Mouse (Mus musculus) spleen, postnatal 36 days (tissue): ENCODE data around the gene Fhod1.

Source experiments
- DNase-seq, 2 experiments: peaks; one replicate each; pipeline ENCODE4 v3.0.0; 2022; ENCODE audit warnings: low spot score in 2 of 2, mixed read lengths in 1 of 2

Fhod1 gene

DNA sequence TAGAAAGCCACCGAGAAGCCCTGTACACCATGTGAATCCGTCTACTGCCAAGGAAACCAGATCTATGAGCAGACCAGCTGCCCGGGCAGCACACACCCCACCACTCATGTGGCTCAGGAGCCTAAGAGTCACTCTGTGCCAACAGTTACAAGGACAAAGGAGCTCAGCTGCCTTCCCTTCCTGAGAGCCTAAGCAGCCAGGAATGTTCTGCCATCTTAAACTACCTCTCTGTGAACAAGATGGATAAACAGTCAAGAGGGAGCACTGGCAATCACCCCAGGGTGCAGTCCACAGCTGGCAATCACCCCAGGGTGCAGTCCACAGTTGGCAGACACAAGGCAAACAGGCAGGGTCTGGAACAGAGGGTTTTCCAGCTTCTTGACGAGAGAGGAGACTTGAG, 29.8 kb downstream of the Fhod1 start:
- no peak for DNase-seq

DNA sequence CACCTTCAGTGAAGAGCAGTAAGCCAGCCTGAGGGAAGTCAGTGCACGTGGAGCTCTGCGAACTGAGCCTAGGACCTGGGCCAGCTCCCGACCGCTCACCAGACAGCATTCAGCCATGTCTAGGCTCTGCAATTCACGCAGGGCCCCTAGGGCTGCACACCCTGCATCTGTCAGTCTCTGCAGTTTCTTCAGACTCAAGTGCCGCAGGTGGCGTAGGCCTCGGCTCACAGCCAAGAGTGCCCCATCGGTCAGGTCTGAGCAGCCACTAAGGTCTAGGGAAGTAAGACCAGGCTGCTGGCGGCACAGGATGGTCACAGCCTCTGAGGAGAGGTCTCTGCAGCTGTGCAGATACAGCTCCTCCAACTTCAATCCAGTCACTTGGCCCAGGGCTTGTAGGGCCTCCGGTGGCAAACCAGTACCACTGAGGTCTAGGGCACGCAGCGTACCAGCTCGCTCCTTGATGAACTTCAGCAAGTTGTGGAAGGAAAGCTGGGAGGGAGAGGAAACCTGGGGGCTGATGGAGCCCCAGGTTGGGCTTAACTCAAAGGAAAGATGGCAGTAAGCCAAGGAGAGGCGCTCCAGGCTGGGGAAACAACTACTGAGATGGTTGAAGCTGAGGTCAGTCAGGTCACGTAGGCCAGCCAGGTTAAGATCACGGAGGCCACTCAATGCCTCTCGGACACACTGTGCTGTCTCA, 32.5 kb downstream of the Fhod1 start:
- DNase-seq, result no peak

DNA sequence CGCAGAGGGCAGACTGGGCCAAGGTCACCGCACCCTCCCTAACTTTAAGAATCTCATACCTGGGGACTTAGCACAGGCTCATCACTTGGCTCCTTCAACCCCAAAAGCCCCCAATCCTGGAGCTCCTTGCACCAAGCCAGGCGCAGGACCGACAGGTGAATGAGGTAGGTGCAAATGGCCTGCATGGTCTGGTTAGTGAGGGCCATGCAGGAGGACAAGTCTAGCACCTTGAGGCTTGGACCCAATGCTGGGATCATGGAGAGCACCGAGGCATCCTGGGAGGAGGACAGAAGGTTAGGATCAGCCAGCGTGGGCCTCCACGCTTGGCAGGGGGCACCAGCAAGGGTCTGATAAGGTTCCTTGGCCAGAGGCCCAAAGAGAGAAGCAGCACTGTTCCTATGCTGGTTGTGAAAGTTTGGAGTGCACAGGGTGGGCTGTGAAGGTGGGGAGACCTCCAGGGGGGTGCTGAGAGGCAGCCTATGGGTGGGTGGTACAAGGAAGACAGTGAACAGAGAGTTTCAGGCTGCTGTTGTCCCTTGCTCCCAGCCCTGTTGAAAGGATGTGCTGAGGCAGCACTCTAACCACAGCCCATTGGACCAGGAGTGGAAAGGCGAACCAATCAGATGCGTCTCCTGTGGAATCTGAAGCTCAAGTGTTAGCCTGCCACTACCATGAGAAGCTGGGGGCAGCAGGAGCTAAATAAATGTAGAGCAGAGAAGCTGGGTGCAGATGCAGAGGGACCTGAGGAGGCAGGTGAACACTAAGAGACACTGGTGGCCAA, 33.9 kb downstream of the Fhod1 start:
- DNase-seq, result no peak

DNA sequence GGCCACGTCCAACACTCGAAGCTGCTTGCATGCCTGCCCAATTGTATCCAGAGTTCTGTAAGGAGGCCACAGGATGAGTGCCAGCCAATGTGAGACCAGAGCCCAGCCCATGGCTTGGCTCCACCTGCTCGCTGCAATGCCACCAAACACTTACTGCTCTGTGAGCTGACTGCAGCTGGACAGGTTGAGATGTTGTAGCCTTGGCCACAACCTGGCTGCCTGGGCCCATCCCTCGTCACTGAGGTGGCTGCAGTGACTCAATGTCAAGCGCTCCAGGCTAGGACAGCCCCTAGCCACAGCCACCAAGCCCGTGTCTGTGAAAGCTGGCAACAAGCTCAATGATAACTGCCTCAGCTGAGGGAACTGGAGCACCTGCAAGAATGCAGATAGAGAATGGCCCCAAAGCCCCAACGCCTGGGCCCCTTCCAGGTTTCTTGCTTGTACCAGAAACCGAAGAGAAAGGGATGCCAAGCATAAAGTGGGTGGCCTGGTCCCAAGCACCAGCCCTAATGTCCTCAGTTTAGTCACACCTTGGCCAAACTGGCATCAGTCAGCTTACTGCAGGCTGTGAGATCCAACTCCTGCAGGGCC, 34.8 kb downstream of the Fhod1 start:
- no peak for DNase-seq

DNA sequence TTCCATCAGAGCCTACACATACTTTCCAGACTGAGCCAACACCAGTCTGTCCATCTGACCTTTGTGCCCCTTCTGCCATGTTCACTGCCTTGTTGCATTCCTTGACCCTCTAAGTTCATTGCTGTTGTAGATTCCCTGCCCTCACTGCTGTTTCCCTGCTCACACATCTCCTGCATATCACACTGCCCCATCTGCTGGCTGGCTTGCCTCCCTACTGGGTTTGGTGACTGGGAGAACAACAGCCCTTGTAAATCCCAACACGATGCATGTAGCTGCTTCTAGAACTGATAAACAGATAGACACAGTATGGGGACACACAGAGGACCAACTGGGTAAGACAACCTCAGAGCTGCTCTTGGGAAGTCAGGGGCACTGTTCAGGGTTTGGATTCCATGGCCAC, 36.0 kb downstream of the Fhod1 start:
- DNase-seq, result no peak

DNA sequence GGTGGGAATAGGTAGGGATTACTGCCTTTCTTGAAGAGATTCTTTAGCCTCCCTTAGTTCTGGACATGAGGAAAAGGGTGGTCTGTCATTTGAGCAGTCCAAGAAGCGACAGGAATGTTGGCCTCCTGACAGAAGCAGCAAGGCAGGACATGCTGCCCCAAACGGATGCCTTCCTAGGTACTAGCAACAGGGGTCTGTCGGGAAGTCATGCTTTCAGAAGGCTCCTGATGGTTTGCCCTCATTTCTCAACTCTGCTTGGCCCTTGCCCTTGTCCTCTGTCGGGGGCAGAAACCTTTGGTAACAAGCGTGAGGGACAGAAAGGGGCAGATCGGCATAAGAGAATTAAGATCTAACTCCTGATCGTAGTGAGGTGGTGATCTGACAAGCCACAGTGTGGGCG, 37.6 kb downstream of the Fhod1 start:
- DNase-seq, result no peak

DNA sequence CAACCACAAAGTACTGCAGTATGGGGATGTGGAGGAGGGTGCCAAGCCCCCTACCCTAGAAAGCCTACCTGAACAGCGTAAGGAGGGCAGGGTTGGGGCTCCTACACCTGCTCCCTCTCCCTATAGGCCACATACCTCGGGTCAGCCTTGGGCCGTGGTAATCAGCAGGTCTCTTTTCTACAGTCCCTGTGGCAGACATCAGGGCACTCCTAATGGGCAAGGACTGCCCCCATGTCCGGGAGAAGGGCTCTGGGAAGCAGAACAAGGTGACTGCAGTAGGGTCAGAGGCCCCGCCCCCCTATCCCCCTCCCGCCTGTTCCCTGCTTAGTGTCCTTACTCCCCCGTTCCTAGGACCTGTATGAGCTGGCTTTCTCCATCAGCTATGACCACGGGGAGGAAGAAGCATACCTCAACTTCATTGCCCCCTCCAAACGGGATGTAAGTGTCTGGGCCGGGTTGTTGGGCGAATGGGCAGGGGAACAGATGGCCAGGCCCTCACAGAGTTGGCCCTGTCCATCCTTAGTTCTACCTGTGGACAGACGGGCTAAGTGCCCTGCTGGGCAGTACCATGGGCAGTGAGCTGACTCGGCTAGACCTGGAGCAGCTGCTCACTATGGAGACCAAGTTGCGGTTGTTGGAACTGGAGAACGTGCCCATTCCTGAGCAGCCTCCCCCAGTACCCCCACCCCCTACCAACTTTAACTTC, 38.5 kb downstream of the Fhod1 start:
- no peak for DNase-seq

DNA sequence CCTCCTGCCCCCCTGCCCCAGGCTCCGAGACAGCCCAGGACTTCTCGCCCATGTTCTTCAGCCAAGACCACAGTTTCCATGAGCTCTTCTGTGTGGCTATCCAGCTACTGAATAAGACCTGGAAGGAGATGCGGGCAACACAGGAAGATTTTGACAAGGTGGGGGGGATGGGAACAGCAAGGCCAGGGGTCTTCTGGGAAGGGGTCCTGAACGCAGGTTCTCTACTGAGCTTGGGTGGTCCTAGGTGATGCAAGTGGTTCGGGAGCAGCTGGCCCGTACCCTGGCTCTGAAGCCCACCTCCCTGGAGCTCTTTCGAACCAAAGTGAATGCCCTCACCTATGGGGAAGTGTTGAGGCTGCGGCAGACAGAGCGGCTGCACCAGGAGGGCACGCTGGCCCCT, 39.3 kb downstream of the Fhod1 start:
- DNase-seq, result no peak

DNA sequence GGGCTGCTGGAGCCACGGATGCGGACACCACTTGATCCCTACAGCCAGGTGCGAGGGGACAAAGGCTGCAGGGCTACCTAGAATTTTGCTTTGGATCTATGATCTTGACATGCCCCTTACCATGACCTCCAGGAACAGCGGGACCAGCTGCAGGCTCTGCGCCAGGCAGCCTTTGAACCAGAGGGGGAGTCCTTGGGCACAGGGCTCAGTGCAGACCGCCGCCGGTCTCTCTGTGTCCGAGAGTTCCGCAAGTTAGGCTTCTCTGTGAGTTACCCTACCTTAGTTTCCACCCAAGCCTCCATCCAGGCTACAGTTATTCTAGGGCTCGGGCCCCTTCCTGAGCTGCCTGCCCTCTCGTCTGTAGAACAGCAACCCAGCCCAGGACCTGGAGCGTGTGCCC, 40.1 kb downstream of the Fhod1 start:
- no peak for DNase-seq

DNA sequence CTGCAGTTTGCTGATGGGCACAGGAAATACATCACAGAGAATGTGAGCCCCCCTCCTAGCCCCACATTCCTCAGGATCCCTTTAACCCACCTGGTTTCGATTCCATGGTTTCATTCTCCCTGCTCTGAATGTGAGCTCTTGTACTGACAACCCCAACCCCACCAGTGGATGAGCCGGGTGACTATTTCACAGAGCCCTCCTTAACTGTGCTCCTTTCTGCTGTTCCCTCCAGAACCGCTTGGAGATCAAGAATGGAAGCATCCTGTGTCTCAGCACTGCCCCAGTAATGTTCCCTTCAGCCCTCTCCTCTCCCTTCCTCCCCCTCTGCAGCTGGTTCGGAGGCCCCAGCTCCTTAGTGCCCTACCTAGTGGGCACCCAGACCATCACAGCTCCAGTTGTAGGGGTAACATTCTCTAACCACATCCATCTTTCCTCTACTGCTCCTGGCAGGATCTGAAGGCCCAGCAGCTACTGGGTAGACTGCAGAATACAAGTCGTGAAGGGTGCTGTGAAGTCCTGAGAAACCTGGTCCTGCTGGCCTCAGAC, 41.5 kb downstream of the Fhod1 start:
- DNase-seq, result no peak

DNA sequence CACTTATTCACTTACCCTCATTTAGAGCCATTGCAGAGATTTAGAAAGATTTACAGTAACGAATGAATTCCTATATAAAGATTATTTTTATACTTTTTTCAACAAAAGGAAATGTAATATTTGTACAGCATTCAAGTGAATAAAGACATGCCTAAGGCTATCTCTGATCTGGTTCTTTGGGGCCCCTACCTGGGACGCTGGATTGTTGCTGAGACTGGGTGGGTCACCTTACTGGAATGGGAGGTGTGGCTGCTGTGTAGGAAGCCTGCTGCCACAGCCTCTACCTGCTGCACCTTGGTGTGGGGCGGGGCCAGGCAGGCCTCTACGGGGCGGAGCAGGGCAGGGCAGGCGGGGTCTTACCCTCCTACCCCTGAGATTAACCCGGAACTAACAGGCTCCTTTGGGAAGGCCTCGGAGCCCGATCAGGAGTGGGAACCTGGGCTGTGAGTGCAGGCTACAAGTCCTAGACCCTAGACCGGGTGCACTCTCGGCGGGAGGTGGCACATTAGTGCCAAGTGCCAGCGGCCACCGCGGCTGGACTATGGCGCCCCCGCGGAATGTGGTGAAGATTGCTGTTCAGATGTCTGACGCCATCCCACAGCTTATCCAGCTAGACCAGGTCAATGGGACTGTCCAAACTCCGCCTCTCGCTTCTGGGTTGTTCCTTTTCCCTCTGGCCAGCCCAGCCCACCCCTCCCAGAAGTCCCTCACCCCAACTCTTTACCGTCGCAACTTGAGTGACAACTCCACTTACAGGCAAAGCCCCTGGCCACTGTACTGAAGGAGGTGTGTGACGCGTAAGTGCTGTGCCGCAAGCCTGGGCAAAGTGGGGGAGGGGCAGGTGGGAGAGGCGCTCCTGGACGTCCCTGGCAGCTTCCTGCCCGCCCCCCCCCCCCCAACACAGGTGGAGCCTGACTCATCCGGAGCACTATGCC, 42.3 kb downstream of the Fhod1 start, which contains the start of gene Elmo3:
Elmo3 (plus strand) TSS at position 391 of the 935 bp plus-strand sequence.
- DNase-seq, result peak in 1 of 2 experiments; percentile 39

DNA sequence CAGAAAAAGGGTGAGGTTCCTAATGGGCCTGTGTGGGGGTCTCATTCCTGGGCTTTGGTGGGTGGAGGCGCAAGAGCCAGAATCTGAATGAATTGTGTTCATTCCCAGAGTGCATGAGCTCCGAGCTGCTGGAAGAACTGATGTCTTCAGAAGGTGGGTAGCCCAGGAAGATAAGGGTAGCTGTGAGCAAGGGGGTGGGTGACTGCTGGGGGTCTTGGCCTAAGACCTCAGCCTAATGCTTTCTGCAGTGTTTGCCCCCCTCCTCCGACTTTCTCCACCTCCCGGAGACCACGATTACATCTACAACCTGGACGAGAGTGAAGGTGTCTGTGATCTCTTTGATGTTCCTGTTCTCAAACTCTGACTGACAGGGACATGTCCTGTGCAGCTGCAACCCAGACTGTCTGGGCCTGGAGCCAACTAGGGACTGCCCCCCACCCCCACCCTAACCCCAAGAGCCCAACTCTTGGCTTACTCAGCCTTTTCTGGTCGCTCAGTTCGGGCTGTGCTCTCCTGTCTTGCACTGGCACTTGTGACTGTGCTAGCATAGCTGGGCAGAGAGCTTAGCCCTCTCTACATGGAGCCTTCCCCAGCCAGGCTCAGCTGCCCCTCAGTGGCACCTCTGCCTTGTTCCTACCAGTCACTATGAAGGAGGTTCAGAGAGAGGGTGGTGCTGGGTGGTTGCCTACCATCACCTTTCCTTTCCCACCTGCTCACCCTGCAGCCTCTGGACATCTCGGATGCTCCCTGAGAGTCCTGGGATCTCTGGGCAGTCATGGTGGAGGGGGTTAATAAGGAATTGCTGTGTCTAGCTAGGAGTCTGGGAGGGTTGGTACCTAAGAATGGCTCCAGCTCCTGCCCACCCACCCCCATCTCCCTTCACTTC, 43.2 kb downstream of the Fhod1 start:
- DNase-seq, result no peak

DNA sequence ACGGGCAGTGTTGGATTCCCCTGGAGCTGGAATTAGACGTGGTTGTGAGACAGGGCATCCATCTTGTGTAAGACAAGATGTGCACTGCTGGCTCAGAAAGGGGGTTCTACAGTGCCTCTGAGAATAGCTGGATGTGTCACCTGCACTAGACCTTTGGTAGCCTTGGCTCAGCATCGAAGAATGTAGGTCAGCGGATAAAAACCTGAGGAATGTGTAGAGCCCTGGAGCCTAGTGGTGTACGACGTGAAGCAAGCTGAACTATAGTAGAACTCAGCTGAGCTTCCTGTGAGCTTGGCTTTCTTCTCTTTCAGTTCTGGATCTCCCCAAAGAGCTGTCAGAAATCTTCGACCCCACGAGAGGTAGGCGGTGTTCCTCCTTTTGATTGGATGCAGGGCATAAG, 43.9 kb downstream of the Fhod1 start:
- no peak for DNase-seq

DNA sequence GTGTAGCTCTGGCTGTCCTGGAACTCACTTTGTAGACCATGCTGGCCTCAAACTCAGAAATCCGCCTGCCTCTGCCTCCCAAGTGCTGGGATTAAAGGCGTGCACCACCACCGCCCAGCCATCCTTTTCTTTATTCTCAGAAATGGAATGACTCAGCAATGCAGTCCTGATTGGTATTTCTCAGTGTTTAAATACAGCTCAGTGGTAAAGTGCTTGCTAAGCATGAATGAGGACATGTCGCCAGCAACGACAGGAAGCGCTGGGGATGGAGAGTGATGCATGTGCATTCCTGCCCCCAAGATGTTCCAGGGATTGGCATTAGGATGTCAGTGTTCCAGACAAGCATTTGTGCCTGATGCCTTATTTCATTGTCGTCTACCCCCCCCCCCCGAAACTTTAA, 44.4 kb downstream of the Fhod1 start:
- DNase-seq, result no peak

DNA sequence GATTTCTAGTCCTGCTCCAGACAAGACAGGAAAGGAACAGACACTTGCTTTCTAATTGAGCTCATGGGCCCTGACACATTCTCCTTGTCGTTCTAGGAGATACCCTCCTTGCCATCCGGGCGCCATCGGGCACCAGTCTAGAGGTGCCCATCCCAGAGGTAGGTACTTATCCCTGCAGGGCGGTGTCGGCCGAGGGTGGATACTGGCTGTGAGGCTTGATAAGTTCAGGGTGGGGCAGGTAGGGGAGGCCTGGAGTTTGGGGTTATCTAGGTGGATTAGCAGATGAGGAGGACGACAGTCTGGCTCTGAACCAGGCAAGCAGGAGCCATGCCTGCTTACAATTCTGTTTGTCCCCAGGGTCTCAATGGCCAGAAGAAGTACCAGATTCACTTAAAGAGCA, 47.8 kb downstream of the Fhod1 start:
- DNase-seq, result peak; percentile 75 to 85

DNA sequence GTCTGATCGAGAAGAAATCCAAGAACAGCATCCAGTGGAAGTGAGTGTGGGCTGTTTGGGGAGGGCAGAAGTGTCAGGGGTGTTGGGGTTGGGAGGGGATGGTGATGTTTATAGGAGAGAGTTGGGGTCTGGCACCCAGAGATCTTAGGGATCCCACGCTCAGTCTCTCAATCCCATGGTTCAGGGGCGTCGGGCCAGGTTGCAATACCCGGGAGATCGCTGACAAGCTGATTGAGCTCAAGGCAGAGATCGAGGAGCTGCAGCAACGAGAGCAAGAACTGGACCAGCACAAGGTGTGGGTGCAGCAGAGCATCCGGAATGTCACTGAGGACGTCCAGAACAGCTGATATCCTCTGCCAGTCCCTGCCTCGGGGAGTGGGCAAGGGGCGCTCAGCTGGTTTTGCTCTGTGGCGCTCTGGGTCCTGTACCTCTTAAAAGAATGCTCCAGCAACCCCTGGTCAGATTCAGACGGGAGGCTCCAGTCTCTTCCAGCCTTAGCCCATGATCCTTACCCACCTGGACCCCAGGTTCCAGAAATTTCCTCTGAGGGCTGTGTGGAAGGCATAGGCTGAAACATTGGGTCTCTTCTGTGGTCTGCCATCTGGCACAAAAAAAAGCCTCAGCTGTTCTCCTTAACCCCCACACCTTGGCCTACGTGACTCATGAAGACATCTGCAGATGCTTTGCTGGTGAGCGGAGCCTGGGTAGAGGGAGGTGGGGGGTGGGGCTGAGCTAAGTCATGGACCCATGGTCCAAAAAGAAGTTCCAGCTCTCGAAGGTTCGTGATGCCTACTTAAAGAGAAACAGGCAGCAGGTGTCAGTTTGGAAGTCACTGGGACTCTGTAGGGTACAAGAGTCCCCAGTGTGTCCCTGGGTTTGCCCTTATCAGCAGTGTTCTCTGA, 49.2 kb downstream of the Fhod1 start:
- DNase-seq, result no peak

DNA sequence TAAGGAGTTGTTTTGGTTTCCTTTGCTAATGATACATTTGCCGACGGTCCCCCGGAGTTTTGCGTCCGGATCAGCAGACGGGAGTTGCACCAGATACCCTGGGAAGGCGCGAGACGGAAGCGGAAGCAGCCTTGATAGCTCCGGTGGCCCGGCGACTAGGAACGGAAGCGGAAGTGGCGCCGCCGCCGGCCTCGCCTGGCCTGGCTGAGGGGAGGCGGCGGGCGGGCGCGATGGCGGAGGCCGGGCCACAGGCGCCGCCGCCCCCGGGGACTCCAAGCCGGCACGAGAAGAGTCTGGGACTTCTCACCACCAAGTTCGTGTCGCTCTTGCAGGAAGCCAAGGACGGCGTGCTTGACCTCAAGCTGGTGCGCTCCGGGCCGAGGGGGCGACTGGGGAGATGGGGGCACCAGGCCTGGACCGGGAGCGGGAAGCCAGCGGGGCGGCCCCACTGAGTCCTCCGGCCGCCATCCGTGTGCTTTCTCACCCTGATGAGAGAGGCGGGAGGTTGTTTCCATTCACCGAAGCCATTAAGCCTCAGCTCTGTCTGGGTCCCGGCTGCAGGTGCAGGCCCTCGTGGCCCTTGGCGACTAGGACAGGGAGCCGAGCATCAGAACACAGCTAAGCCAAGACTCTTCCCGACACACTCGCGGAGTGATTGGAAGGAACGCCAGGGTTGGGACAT, 50.1 kb downstream of the Fhod1 start, which contains the start of gene E2f4:
E2f4 (plus strand) TSS at position 153 of the 682 bp plus-strand sequence.
- peak; percentile 92 to 93 for DNase-seq
